Mouse (Mus musculus) testis, postnatal 14 days (tissue): ENCODE measurements at regions not wholly inside any gene's neighbourhood (a gene's known extent, or its start where the extent isn't known, plus 50 kb on each side); places are given as distances from the start of the nearest gene placed in this dataset.

Experiments used
- DNase-seq: peaks from one replicate; pipeline ENCODE4 v3.0.0; 2021; ENCODE audit warnings: low spot score

- peak; percentile 3 for DNase-seq
Observed at GRCm38 (mm10) chrX:96019556-96019955, 62.8 kb upstream of the Las1l start.

GRCm38 (mm10) chrX:96020407-96020806 is 63.6 kb upstream of the Las1l start:
- no peak for DNase-seq

GRCm38 (mm10) chrX:96025374-96025773 is 68.6 kb upstream of the Las1l start:
- DNase-seq: no peak

- DNase-seq: no peak
Observed at GRCm38 (mm10) chrX:96025876-96026275, 69.1 kb upstream of the Las1l start.

- DNase-seq: no peak
Observed at GRCm38 (mm10) chrX:96031591-96031990, 64.3 kb upstream of the Msn start.

- no peak for DNase-seq
Observed at GRCm38 (mm10) chrX:96035307-96035706, 60.5 kb upstream of the Msn start.

GRCm38 (mm10) chrX:96042193-96042592 is 53.6 kb upstream of the Msn start:
- DNase-seq: no peak
